Mouse (Mus musculus): ENCODE data around the gene Etv6.

GRCm38 (mm10) chr6:134018807-134019206 lies 16.7 kb upstream of the Etv6 start:
- TF ChIP-seq CTCF (IDR thresholded peaks at IDR 0.05; ENCODE audit: extremely low read depth, insufficient read length, insufficient replicate concordance, low read depth, low read length), result no peak
- TF ChIP-seq POLR2A (IDR thresholded peaks at IDR 0.05; ENCODE audit: low read depth, low read length), result no peak
